Mouse (Mus musculus): ENCODE measurements around the gene Rfx7. TPM values are rescaled to one million over a fixed set of nuclear protein-coding genes. Genes with fewer than 3 reads are reported as not detected.

Gene Rfx7
- polyA plus RNA-seq, 1 experiment from 2014 or later: 18.1 TPM

DNA sequence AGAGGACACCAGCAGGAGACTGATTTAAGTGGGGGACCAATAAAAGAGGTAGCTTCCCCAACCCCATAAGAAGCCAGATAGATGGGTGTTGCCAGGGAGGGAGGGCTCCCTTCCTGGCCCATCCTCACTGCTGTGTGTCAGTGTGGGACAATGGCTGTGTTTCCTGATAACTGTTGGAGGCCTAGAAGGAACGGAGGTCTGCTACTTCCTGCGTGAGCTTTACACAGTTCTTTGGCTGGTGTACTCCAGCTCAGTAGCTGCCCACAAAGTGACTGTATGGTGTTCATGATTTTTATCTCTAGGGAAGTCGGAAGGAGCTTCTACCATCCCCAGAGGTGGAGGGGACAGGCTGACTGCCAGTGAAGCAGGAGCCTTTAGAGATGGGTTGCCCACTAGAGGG is 124.9 kb downstream of the Rfx7 start:
- 57% methylated on average over 3 of the region's 3 CpGs for WGBS
- Histone ChIP-seq H3K27me3 (ENCODE audit: insufficient read depth, low read length) (no peaks in the 10 kb centered on the region), H3K4me3 (ENCODE audit: low read depth, low read length) (no peak overlapping the region), H3K4me1 (ENCODE audit: insufficient read depth) (peaks cover 16% of the 10 kb centered on the region), H3K36me3 (ENCODE audit: insufficient read depth) (no peaks in the 10 kb centered on the region), H3K4me2 (no peak overlapping the region), H3K9ac (no peak overlapping the region), H3K9me3 (ENCODE audit: low read depth, low read length) (no peaks in the 10 kb centered on the region), H3K27ac (ENCODE audit: low read depth) (no peak overlapping the region)
- TF ChIP-seq CTCF (IDR thresholded peaks at IDR 0.05; ENCODE audit: low read depth): no peak
- DNase-seq (no peak), ATAC-seq (ENCODE audit: insufficient read depth) (no peak)

DNA sequence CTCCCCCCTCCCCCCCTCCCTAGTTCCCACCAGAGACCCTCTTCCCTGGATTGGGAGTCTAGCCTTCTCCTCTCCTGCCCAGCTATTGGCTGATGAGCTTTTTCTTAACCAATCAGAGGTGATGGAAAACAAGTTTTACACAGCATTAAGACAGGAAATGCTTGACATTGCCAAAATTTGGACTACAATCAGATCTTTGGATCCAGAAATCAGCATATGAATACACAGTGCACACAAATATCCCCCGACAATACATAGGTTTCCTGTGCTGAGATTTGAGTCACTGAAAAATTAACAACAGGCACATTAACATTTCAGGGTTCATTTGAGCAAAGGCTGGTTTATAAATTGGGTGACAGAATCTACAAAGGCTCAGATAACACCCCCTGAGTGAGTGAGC is 125.7 kb downstream of the Rfx7 start:
- Histone ChIP-seq H3K4me1 (ENCODE audit: insufficient read depth) (peaks cover 13% of the 10 kb centered on the region; the same call in 1 of the 2 replicates), H3K9me3 (ENCODE audit: low read depth, low read length) (no peaks in the 10 kb centered on the region), H3K27ac (ENCODE audit: low read depth) (no peak overlapping the region), H3K4me3 (ENCODE audit: low read depth, low read length) (no peak overlapping the region), H3K9ac (no peak overlapping the region), H3K36me3 (ENCODE audit: insufficient read depth) (no peaks in the 10 kb centered on the region), H3K4me2 (no peak overlapping the region), H3K27me3 (ENCODE audit: insufficient read depth, low read length) (no peaks in the 10 kb centered on the region)
- 55% methylated on average over 1 of the region's 1 CpGs for WGBS
- ATAC-seq (ENCODE audit: insufficient read depth) (no peak), DNase-seq (no peak)
- no peak for TF ChIP-seq CTCF (IDR thresholded peaks at IDR 0.05; ENCODE audit: low read depth)

DNA sequence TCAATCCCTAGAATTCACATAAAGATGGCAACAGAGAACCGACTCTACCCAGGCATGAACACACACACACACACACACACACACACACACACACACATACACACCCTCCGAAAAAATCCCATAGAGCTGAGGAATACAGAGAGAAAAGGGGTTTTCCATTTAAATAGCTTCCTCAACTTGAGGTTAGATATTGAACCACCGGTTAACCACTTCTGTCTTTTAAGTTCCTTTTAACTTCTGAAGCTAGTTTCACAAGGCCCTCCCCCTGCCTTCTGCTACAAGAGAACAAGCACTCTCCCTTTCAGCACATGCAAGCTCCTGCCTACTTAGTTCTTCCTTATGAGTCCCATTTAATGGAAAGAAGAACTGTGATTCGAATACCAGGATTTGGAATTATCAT is 128.1 kb downstream of the Rfx7 start:
- H3K4me1 ChIP-seq (ENCODE audit: insufficient read depth): peaks cover 7% of the 10 kb centered on the region; the same call in 1 of the 2 replicates
- H3K36me3 ChIP-seq (ENCODE audit: insufficient read depth): peaks cover 14% of the 10 kb centered on the region
- no peaks in the 10 kb centered on the region for H3K9me3 ChIP-seq (ENCODE audit: low read depth, low read length)
- no peak overlapping the region for H3K4me3 ChIP-seq (ENCODE audit: low read depth, low read length)
- TF ChIP-seq CTCF (IDR thresholded peaks at IDR 0.05; ENCODE audit: low read depth): no peak
- ATAC-seq (ENCODE audit: insufficient read depth) (no peak), DNase-seq (no peak)
- H3K27ac ChIP-seq (ENCODE audit: low read depth): no peak overlapping the region
- WGBS: 71% methylated on average over 4 of the region's 4 CpGs
- H3K27me3 ChIP-seq (ENCODE audit: insufficient read depth, low read length): no peaks in the 10 kb centered on the region
- no peak overlapping the region for H3K9ac ChIP-seq
- no peak overlapping the region for H3K4me2 ChIP-seq

DNA sequence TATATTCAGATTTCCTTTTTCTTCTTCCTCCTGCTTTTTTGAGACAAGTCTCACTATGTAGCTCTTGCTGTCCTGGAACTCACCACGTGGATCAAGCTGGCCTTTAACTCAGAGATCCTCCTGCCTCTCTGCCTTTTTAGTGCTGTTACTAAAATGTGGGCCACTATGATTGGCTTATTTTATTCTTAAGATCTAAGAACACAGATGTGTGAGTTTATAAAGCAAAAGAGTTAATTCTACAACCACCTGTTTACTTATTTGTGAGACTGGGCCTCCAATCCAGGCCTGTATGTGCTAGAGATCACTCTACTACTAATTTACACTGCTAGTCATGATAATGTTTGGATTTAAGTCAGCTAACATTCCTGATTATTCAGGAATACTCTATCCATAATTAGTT is 128.9 kb downstream of the Rfx7 start:
- Histone ChIP-seq H3K27me3 (ENCODE audit: insufficient read depth, low read length) (no peaks in the 10 kb centered on the region), H3K36me3 (ENCODE audit: insufficient read depth) (peaks cover 22% of the 10 kb centered on the region), H3K4me3 (ENCODE audit: low read depth, low read length) (no peak overlapping the region), H3K4me1 (ENCODE audit: insufficient read depth) (peaks cover 7% of the 10 kb centered on the region; the same call in 1 of the 2 replicates), H3K4me2 (peak overlapping the region; percentile 89), H3K27ac (ENCODE audit: low read depth) (peak overlapping the region; percentile 100), H3K9me3 (ENCODE audit: low read depth, low read length) (no peaks in the 10 kb centered on the region), H3K9ac (peak overlapping the region; percentile 13; the same call in 1 of the 2 replicates)
- TF ChIP-seq CTCF (IDR thresholded peaks at IDR 0.05; ENCODE audit: low read depth): no peak
- no peak for DNase-seq
- ATAC-seq (ENCODE audit: insufficient read depth): no peak
- WGBS: 39% methylated on average over 1 of the region's 1 CpGs

DNA sequence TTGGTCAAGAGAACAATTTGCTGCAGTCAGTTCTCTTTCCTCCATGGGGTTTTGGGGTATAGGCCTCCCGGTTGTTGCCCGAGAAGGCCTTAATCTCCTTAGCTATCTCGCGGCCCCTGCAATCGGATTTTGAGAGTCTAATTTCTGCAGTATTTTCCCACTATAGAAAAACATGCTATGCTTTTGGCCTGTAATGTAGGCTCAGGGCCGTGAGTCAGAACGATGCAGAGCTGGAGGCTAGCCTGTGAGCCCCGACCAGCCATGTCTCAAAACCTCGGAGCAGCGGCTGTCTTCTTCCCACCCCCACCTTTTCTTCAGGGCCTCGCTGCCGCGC is 129.5 kb downstream of the Rfx7 start:
- DNase-seq: no peak
- ATAC-seq (ENCODE audit: insufficient read depth): no peak
- Histone ChIP-seq H3K36me3 (ENCODE audit: insufficient read depth) (peaks cover 28% of the 10 kb centered on the region), H3K27me3 (ENCODE audit: insufficient read depth, low read length) (no peaks in the 10 kb centered on the region), H3K4me3 (ENCODE audit: low read depth, low read length) (peak overlapping the region; percentile 98), H3K27ac (ENCODE audit: low read depth) (peak overlapping the region; percentile 100), H3K4me2 (peak overlapping the region; percentile 89), H3K9ac (peak overlapping the region; percentile 100), H3K9me3 (ENCODE audit: low read depth, low read length) (no peaks in the 10 kb centered on the region), H3K4me1 (ENCODE audit: insufficient read depth) (peaks cover 7% of the 10 kb centered on the region; the same call in 1 of the 2 replicates)
- TF ChIP-seq CTCF (IDR thresholded peaks at IDR 0.05; ENCODE audit: low read depth): no peak
- WGBS: 2% methylated on average over 13 of the region's 13 CpGs

DNA sequence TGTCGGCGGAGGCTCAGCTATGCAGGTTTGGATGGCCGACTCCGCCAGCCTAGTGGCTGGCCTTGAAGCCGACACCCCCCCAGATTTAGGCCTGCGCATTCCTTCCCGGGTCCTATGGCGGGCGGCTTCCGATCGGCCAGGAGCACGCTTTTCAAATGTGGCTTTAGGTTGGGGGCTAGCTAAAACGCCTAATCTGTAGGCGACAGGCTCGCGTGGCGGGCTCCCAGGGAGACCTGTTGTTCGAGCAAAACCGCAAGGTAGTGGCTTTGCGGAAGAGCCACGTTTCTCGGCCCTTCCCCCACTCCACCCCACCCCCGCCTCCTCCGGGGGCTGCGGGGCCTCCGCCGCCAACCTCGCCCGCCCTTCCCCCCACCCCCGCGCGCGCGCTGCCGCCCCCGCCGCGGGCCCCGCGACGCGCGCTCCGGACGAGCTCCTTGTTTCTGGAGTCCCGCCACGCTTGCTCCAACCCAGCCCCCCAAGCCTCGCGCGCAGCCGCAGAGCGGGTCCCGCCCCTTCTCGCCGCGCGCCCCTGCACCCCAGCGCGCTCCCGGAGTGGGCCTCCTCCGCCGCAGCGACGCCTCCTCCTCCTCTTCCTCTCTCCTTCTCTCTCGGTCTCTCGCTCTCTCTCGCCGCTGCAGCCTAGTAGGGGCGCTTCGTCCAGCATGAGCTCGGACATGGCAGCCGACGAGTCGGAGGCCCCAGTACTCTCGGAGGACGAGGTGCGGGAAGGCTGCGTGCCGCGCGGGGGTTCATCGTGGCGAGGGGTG is 130.0 kb downstream of the Rfx7 start, which contains the start of gene Nedd4:
Gene Nedd4, plus strand, starts transcription at position 452 of the 767 bp plus-strand sequence.
- H3K4me3 ChIP-seq (ENCODE audit: low read depth, low read length): peak within 1 kb of the TSS; percentile 98
- ATAC-seq (ENCODE audit: insufficient read depth): peak; percentile 88
- H3K27me3 ChIP-seq (ENCODE audit: insufficient read depth, low read length): no peaks in the 10 kb centered on the region
- peaks cover 34% of the 10 kb centered on the region for H3K36me3 ChIP-seq (ENCODE audit: insufficient read depth)
- peak within 1 kb of the TSS; percentile 89 for H3K4me2 ChIP-seq
- peak; percentile 28; the same call in 1 of the 2 replicates for TF ChIP-seq CTCF (IDR thresholded peaks at IDR 0.05; ENCODE audit: low read depth)
- WGBS: under 1% methylated on average over 57 of the region's 83 CpGs
- H3K9ac ChIP-seq: peak within 1 kb of the TSS; percentile 100
- peak within 1 kb of the TSS; percentile 100 for H3K27ac ChIP-seq (ENCODE audit: low read depth)
- no peaks in the 10 kb centered on the region for H3K9me3 ChIP-seq (ENCODE audit: low read depth, low read length)
- DNase-seq: peak; percentile 97
- peaks cover 7% of the 10 kb centered on the region; the same call in 1 of the 2 replicates for H3K4me1 ChIP-seq (ENCODE audit: insufficient read depth)

DNA sequence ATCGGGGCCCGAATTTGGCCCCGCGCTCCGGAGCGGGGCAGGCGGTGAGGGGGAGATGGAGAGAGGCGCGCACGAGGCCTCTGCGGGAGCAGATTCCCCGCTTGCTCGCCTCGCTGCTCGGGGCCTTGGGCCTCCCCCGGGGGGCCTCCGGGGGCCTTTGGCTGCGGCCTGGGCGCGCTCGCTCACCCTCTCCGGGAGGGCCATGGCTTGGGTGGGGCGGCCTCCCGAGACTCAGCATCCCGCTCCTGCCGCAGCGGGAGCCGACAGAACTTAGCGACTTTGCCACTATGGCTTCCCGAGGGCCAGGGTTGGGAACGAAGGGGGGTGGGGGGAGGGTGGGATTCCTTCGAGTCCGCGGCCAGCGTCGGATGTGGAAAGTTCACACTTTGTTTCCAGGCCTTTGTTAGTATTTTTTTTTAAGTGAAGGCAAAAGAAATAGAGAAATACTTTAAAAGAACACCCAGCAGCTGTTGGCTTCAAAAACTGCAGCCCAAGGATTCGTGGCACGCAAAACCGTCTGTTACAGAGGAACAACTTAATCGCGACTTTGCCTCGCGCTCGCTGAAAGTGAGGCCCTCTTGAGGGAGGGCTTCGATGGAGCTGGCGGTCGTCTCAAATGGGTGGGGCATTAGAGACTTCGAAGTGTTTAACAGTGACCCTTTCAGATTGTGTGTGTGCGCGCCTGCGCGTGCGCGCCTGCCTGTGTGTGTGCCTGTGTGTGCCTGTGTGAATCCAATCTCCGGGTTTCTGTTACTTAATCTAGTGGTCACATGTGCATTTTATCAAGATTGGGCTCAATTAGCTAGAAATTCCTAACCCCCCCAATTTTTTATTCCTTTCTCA is 130.9 kb downstream of the Rfx7 start:
- under 1% methylated on average over 55 of the region's 55 CpGs for WGBS
- H3K4me3 ChIP-seq (ENCODE audit: low read depth, low read length): peak overlapping the region; percentile 98
- no peaks in the 10 kb centered on the region for H3K9me3 ChIP-seq (ENCODE audit: low read depth, low read length)
- peak overlapping the region; percentile 89 for H3K4me2 ChIP-seq
- H3K27ac ChIP-seq (ENCODE audit: low read depth): peak overlapping the region; percentile 100
- H3K27me3 ChIP-seq (ENCODE audit: insufficient read depth, low read length): no peaks in the 10 kb centered on the region
- peak; percentile 95 for DNase-seq
- ATAC-seq (ENCODE audit: insufficient read depth): peak; percentile 74
- TF ChIP-seq CTCF (IDR thresholded peaks at IDR 0.05; ENCODE audit: low read depth): no peak
- peaks cover 7% of the 10 kb centered on the region; the same call in 1 of the 2 replicates for H3K4me1 ChIP-seq (ENCODE audit: insufficient read depth)
- H3K9ac ChIP-seq: peak overlapping the region; percentile 100
- H3K36me3 ChIP-seq (ENCODE audit: insufficient read depth): peaks cover 40% of the 10 kb centered on the region
